Mouse (Mus musculus): ENCODE data around the gene Tmed10.
A peak's percentile ranks its signal among the peaks of the same experiment; 100 is the strongest.

Gene Tmed10

DNA sequence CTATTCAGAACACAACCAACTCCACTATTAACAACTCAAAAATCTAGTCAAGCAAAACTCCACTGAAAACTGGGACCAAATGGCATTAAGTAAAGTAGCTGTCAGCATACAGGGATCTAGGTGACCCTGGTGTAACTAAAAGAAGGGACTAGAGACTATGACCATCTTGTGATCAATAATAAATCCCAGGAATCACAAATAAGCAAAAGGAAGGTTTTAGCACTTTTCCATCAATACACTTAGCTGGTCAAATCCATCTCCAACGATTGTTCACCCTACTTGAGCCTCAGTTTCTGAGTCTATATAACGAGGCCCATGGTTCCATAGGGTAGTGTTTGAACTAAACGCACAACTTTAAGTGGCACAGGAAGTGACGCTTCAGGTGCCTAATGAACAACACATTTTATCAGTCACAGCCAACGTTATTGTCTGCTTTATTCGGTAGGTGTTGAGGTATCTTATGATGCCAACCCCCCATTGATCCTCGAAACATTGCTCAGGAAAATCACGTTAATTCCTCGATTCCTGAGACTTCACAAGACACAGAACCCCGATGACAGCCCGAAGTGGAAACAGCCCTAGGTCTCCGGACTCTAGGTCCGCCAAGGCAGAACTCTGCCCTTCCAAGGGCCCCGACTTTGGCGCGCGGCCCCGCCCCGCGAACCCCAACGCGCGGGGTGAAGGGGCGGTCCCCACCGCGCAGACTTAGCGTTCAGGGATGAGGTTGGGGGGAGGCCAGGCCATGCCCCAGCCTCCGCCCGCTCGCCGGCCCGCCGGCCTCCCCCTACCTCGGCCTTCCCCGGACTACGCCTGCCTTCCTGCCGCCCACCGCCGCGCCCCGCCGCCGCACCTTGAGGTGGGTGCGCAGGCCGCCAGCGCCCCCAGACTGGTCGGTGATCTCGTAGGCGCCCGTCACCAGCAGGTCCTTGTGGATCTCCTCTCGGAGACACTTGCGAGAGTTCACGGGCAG, 771 bp downstream of the Tmed10 start:
- peak; percentile 29 to 47 for DNase-seq (ENCODE audit: low spot score in 2 of 2)

GRCm38 (mm10) chr12:85372068-85372665, 2.5 kb downstream of the Tmed10 start:
- no peak for DNase-seq (ENCODE audit: low spot score in 2 of 2)

DNA sequence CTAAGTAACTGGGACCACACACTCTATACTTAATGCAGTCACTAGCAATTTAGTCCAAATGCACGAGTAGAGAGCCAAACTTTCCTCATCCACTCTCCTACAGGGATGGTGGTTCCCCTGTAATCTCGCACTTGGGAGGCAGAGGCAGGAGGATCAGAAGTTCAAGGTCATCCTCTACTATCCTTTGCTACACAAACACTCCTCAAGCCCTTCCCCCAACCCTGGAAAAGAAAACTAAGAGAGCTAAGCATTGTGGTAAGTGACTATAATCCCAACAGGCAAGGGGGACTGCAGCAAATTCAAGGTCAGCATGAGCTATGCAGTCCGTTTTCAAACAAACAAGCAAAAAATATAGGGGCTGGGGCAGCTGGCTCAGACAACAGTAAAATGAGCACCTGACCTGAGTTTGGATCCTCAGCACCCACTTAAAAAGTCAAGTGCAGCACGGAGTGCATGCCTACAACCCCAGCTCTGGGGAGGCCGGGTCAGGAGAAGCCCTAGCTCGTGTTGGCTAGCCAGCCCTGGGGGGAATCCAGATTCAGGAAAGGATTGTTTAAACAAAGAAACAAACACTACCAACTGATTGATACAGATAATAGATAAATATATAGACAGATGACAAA, 6.1 kb downstream of the Tmed10 start:
- DNase-seq (ENCODE audit: low spot score in 2 of 2), result no peak

GRCm38 (mm10) chr12:85366271-85366670, 8.4 kb downstream of the Tmed10 start:
- DNase-seq (ENCODE audit: low spot score in 2 of 2), result no peak

- DNase-seq (ENCODE audit: low spot score in 2 of 2), result no peak
These were observed 12.1 kb downstream of the Tmed10 start for GRCm38 (mm10) chr12:85362510-85362909.

DNA sequence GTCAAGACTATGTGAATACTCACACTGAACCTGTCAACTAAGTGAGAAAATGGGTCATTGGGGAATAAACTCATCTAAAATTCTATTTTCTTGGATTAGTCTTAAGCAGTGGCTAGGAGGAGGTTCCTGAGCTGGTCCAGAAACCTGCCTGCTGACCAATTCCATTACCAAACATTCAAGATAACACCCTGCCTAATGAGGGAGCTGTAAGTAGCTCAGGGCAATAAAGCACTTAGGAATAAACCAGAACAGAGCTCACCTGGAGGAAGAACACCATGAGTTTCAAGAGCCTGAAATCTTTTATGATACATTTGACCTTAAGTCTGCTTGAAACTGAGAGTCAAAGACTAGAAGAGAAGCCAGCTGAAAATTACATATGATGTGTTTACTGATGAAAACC, 13.1 kb downstream of the Tmed10 start:
- no peak for DNase-seq (ENCODE audit: low spot score in 2 of 2)

DNA sequence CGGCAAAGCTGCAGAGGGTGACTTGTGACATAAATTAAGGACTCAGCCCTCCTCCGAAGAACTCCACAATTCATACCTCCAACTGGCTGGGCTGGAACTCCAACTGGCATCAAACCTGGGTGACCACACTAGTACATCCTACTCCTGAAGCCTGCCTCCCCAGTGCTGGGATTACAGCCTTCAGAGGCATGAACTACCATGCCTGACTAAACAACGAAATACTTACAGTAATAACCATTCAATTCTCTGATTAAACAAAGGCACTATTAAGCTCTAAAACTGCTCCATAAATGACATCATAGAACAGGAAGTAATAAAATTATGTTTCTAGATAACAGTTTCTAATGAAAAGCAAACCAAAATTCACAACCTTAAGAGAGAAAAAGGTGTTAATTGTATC, 13.5 kb downstream of the Tmed10 start:
- no peak for DNase-seq (ENCODE audit: low spot score in 2 of 2)

DNA sequence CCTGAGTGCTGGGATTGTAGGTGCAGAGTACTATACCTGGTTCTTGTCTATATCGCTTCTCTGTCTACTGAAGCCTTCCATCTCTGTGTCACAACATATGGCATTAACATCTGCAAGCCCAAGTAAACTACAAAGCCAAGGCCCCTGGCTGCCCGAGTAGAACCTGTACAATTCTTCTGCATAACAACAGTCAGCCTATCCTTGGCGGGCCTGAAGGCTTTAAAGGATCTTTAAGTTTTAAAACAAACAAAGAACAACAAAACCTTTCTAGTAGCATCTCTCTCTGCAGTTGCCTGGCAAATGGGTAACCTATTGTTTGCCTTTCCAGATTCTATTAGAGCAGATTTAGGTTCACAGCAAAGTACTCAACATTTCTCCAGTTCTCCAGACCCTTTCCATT, 20.6 kb downstream of the Tmed10 start:
- no peak for DNase-seq (ENCODE audit: low spot score in 2 of 2)

- peak; percentile 33 to 57 for DNase-seq (ENCODE audit: low spot score in 2 of 2)
These were observed 24.0 kb downstream of the Tmed10 start for GRCm38 (mm10) chr12:85350407-85351232.

DNA sequence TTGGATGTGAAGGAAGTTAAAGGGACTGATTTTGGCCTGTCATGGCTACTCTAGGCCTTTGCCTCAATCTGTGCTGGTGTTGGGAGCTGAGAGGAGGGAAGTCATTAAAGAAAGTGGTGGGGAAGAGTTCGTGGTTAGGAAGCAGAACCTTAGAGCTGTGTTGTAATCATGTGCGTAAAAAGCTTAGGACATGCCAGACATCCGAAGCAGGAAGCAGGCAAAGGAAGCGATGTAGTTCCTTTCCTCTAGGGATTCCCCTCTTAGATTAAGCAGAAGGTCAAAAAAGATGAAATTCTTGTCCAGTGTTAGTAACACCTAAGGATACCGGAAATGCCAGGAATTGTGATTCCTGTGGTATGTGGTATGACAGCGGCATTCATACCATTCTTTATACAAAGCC, 26.3 kb downstream of the Tmed10 start:
- no peak for DNase-seq (ENCODE audit: low spot score in 2 of 2)

DNA sequence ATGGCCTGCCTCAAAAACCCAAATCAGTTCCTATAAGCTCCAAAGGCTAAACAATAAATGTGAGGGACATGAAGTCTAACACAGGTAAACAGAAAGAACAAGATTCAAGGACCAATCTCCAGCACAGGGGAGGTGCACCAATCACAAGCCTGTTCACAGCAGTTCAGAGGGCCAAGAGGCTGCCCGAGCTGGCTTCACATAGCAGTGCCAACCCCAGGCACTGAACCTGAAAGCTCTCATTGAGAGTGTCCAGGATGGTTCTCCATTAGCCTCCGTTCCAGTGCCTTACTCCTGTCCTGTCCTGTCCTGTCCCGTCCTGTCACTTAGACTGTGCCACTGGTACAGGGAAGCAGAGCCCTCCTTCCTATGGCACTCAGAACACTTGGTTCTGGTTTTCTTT, 27.5 kb downstream of the Tmed10 start:
- no peak for DNase-seq (ENCODE audit: low spot score in 2 of 2)

DNA sequence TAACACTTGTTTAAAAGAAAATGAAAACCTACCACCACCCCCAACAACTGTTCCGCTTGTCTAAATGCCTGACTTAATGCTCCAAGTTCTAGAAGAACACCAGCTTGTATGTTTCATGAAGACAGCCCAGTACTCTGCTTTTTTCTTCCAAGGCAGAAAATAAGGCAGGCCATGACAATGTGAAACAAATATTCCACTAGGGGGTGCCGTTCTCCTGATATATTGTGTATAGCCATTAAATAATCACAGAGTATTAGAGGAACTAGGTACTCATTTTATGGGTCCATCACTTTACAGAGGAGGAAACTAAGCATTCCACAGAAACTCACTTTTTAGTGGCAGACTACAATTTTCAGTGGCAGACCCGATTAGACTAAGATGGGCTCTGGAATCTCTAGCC, 28.3 kb downstream of the Tmed10 start:
- DNase-seq (ENCODE audit: low spot score in 2 of 2), result peak in 1 of 2 experiments; percentile 27

- DNase-seq (ENCODE audit: low spot score in 2 of 2), result no peak
These were observed 29.1 kb downstream of the Tmed10 start for GRCm38 (mm10) chr12:85345559-85345958.

DNA sequence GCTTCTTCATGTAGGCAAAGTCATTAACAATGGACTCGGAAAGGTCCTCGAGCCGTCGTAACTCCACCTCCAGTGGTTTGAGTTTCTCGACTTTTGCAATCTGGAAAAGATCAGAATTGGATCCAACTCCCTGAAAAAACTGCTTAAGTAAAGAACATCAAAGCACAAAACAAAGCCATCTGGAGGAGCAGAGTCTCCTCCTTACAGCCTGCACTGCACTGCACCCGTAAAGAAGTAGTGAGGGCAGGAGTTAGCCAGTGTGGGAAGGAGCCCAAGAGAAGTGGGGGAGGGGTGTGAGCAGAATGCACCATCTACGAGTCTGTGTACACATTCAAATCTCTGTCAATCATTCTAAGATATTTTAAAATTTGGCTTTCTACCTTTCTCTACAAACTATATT, 30.4 kb downstream of the Tmed10 start:
- no peak for DNase-seq (ENCODE audit: low spot score in 2 of 2)

DNA sequence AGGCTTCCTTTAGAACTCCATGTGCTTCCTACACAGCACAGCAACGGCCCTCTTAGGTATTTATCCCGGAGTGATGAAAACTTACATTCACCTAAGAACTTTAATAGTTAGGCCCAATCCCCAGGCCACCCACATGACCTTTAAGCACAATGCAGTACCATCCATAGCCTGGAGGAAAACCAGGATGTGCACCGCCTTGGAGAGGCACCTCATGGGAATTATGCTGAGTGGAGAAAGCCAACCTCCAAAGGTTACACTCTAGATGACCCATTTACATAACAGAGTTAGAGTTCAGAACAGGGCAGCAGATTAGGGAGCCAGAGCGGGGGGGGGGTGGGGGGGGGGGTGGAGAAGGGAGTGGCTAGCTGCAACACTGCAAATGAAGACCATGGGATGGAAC, 32.3 kb downstream of the Tmed10 start:
- no peak for DNase-seq (ENCODE audit: low spot score in 2 of 2)

DNA sequence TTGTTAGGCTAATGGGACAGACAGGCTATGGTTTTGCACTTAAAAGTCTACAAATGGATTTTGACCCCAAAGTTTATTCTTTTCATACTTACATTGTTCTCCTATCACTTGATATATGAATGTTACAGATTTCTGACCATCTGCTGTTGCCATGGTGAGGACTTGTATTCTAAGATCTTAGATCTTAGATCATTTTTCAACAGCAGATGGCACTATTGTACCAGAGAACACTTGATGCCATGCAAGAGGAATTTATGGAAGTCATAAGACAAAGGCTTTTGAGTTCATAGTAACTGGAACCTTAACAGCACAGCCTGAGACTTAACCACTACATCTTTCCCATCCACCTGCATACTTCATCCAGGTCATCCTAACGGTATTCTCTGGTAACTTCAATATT, 33.5 kb downstream of the Tmed10 start:
- DNase-seq (ENCODE audit: low spot score in 2 of 2), result no peak

DNA sequence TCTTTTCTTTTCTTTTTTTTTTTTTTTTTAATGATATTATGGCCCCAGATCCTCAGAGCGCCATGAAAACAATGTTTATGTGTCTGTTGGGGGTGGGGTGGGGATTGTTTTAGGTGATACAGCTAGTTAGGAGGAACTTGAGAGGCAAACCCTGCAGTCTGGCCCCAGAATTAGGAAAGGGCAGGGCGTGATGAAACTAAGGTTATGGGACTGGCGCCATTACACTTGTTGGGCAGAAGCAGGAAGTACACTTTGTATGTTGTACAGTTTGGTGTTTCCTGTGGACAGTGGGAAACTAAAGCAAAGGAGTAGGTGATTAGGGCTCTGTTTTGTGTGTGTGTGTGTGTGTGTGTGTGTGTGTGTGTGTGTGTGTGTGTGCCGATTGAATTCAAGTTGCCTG, 34.7 kb downstream of the Tmed10 start:
- no peak for DNase-seq (ENCODE audit: low spot score in 2 of 2)

DNA sequence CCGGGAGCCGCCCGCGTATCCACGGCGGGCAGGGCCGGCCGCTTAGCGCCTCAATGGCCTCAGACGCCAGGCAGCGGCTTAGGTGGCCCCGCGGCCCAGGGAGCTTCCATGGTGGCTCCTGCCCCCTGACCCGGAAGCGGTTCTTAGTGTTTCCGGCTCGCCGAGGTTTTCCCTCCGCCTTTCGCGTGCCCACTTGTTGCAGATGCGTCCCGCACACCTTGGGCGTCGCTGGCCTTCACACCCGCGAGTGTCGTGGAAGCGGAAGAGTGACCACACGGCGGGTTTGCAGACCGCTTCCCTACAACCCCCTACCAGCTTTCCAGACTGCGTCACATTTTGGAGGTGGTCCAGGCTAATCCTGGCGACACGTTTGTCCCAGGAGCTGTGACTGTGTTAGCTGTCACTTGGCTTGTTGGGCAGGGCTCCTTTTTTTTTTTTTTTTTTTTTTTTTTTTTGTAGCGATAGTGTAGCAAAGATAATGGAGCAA, 35.4 kb downstream of the Tmed10 start, which contains the start of gene Nek9:
Gene Nek9, minus strand, starts transcription at position 120 of the 487 bp plus-strand sequence.
- peak; percentile 85 to 92 for DNase-seq (ENCODE audit: low spot score in 2 of 2)

DNA sequence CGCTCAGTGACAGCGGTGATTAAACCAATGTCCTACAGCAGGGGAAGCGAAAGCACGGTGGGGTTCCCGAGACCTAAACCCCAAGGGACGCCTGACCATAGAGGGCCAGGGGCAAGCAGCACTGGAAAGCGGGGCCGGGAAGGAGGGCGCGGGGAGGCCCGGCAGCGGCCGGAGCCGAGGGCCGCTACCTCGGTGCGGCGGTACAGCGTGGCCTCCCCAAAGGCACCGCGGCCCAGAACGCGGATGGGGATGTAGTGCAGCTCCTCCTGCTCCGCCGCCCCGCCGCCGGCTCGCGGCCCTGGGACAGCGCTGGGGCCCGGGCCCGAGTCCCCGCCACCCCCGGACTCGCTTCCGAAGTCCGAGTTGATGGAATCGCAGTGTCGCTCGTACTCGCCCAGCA, 35.8 kb downstream of the Tmed10 start:
- peak in 1 of 2 experiments; percentile 28 for DNase-seq (ENCODE audit: low spot score in 2 of 2)

- no peak for DNase-seq (ENCODE audit: low spot score in 2 of 2)
These were observed 36.9 kb downstream of the Tmed10 start for GRCm38 (mm10) chr12:85337567-85338311.

DNA sequence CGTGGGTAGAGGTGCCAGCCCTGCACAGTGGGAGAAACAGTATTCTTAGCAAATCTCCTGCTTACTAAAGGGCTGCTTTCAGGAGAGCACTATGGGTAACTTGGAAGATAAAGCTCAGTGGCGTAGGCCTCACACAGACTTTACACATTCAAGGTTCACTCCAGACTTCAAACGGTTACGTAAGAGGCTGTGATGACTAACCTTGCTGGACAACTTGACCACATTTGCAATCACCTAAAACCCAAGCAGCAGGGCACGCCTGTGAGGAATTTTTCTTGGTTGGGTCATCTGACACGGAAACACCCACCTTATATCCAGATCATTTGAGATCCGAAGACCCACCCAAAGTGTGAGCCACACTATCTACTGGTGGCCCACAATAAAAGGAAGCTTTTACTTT, 44.5 kb downstream of the Tmed10 start:
- DNase-seq (ENCODE audit: low spot score in 2 of 2), result no peak

Measured in frontal cortex, postnatal 14 days (tissue).